ENCODE assay signal across 7 mouse cellular contexts in the genomic region with DNA sequence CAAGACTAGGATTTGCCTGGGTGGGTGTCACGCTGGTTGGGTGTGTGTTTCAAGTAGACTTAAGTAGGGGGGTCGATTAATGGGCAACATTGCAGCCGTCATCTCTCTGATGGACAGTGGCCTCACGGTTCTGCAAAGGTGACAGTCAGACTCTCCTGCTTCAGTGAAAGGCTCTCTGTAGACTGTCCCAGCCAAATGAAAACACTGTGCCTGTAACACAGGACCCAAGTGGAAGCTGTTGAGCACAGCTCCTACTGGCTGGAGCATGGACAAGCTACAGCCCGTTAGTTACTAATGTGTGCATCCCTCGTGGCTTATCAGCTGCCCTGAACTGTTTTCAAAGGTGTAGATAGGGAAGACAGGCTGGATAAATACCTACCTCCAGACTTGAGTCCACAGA. TPM values are rescaled to one million over a fixed set of nuclear protein-coding genes. Genes with fewer than 3 reads are reported as not detected.
DNase-seq lines count a peak whose midpoint lies in the region; ATAC-seq lines count a peak whose summit lies in the region.

No protein-coding gene starts in this region.

- H3K36me3 ChIP-seq in lung, embryonic 15.5 days: no peaks in the 10 kb centered on the region
- H3K36me3 ChIP-seq in forebrain, embryonic 15.5 days: no peaks in the 10 kb centered on the region
- no peaks in the 10 kb centered on the region for H3K36me3 ChIP-seq in hindbrain, embryonic 16.5 days (ENCODE audit: control insufficient read depth, insufficient read depth, low read length)
- no peaks in the 10 kb centered on the region; the same call in 1 of the 2 replicates for H3K36me3 ChIP-seq in stomach, embryonic 14.5 days (ENCODE audit: control insufficient read depth, insufficient read depth, low read length)

- WGBS in lung, embryonic 15.5 days: 47% methylated on average over 6 of the region's 6 CpGs
- 53% methylated on average over 6 of the region's 6 CpGs for WGBS in forebrain, embryonic 15.5 days
- WGBS in hindbrain, embryonic 16.5 days: 47% methylated on average over 6 of the region's 6 CpGs
- WGBS in stomach, embryonic 14.5 days: 51% methylated on average over 6 of the region's 6 CpGs

- peaks cover 42% of the 10 kb centered on the region for H3K4me1 ChIP-seq in lung, embryonic 15.5 days
- H3K4me1 ChIP-seq in forebrain, embryonic 15.5 days: peaks cover 73% of the 10 kb centered on the region
- peaks cover 44% of the 10 kb centered on the region for H3K4me1 ChIP-seq in hindbrain, embryonic 16.5 days (ENCODE audit: control insufficient read depth, insufficient read depth, low read depth, low read length)
- H3K4me1 ChIP-seq in stomach, embryonic 14.5 days (ENCODE audit: control insufficient read depth, insufficient read depth, low read length): peaks cover 38% of the 10 kb centered on the region

- peak overlapping the region; percentile 57 for H3K4me2 ChIP-seq in lung, embryonic 15.5 days
- peak overlapping the region; percentile 50 for H3K4me2 ChIP-seq in forebrain, embryonic 15.5 days (replicated peaks)
- peak overlapping the region; percentile 70 for H3K4me2 ChIP-seq in hindbrain, embryonic 16.5 days (ENCODE audit: low read length)
- peak overlapping the region; percentile 38 for H3K4me2 ChIP-seq in stomach, embryonic 14.5 days (replicated peaks; ENCODE audit: low read depth, low read length)

- H3K27me3 ChIP-seq in lung, embryonic 15.5 days: peaks cover 64% of the 10 kb centered on the region; the same call in 1 of the 2 replicates
- no peaks in the 10 kb centered on the region; the same call in 1 of the 2 replicates for H3K27me3 ChIP-seq in forebrain, embryonic 15.5 days
- H3K27me3 ChIP-seq in hindbrain, embryonic 16.5 days (replicated peaks; ENCODE audit: control insufficient read depth, insufficient read depth, low read length): peaks cover 3% of the 10 kb centered on the region
- H3K27me3 ChIP-seq in stomach, embryonic 14.5 days (ENCODE audit: control insufficient read depth, insufficient read depth, low read length): no peaks in the 10 kb centered on the region

- no peaks in the 10 kb centered on the region for H3K9me3 ChIP-seq in lung, embryonic 15.5 days
- H3K9me3 ChIP-seq in forebrain, embryonic 15.5 days: no peaks in the 10 kb centered on the region
- no peaks in the 10 kb centered on the region for H3K9me3 ChIP-seq in hindbrain, embryonic 16.5 days (ENCODE audit: control insufficient read depth, low read length)
- H3K9me3 ChIP-seq in stomach, embryonic 14.5 days (ENCODE audit: control insufficient read depth, low read depth, low read length): no peaks in the 10 kb centered on the region

- no peak for DNase-seq in lung, postnatal 14 days
- DNase-seq in ovary, postnatal 36 days (ENCODE audit: low spot score): no peak
- DNase-seq in cerebellum, adult 18-20 months: no peak

- H3K27ac ChIP-seq in lung, embryonic 15.5 days: no peak overlapping the region
- H3K27ac ChIP-seq in forebrain, embryonic 15.5 days (replicated peaks): peak overlapping the region; percentile 87
- H3K27ac ChIP-seq in hindbrain, embryonic 16.5 days (ENCODE audit: low read depth, low read length): no peak overlapping the region
- H3K27ac ChIP-seq in stomach, embryonic 14.5 days (ENCODE audit: low read length): no peak overlapping the region

- H3K9ac ChIP-seq in lung, embryonic 15.5 days: no peak overlapping the region
- H3K9ac ChIP-seq in forebrain, embryonic 15.5 days (replicated peaks): peak overlapping the region; percentile 38
- no peak overlapping the region for H3K9ac ChIP-seq in hindbrain, embryonic 16.5 days (ENCODE audit: low read depth, low read length)
- H3K9ac ChIP-seq in stomach, embryonic 14.5 days (replicated peaks; ENCODE audit: low read depth, low read length): no peak overlapping the region

- 0 out of 2 replicates have a peak overlapping the region, but pooled peaks have one; percentile 8 for H3K4me3 ChIP-seq in lung, embryonic 15.5 days
- H3K4me3 ChIP-seq in forebrain, embryonic 15.5 days: peak overlapping the region; percentile 48
- H3K4me3 ChIP-seq in hindbrain, embryonic 16.5 days (ENCODE audit: low read length): peak overlapping the region; percentile 15
- peak overlapping the region; percentile 49; the same call in 1 of the 2 replicates for H3K4me3 ChIP-seq in stomach, embryonic 14.5 days (ENCODE audit: low read depth, low read length)

- no peak for ATAC-seq in lung, embryonic 15.5 days (ENCODE audit: borderline replicate concordance, extremely low read depth, low FRiP score, low TSS enrichment)
- no peak for ATAC-seq in forebrain, embryonic 15.5 days (replicated peaks)
- no peak for ATAC-seq in hindbrain, embryonic 16.5 days
- no peak for ATAC-seq in stomach, embryonic 14.5 days (ENCODE audit: insufficient number of reproducible peaks, insufficient read depth, low FRiP score, low read depth)

RNA-seq across cellular contexts. Expression of gene Ackr3, which starts 3.5 kb away (rescaled TPM):
- polyA plus RNA-seq in lung, embryonic 15.5 days (2015; fragmentation: Nextera tagmentation; extraction: Ambion mirVana): 24.4 TPM in 2 replicates
- 23.7 and 23.8 TPM in 2 replicates for polyA plus RNA-seq in forebrain, embryonic 15.5 days (2015; fragmentation: Nextera tagmentation; extraction: Ambion mirVana)
- polyA plus RNA-seq in hindbrain, embryonic 16.5 days (2015; fragmentation: Nextera tagmentation; extraction: Ambion mirVana): 10.8 and 11.5 TPM in 2 replicates
- 34.3 and 37.0 TPM in 2 replicates for polyA plus RNA-seq in stomach, embryonic 14.5 days (2014; fragmentation: Nextera tagmentation; extraction: Ambion mirVana)

RNA-seq across cellular contexts. Expression of gene Iqca, which starts 54.1 kb away (rescaled TPM):
- polyA plus RNA-seq in lung, embryonic 15.5 days (2015; fragmentation: Nextera tagmentation; extraction: Ambion mirVana): 0.54 and 0.70 TPM in 2 replicates
- 0.52 and 1.3 TPM in 2 replicates for polyA plus RNA-seq in forebrain, embryonic 15.5 days (2015; fragmentation: Nextera tagmentation; extraction: Ambion mirVana)
- 0.98 and 1.3 TPM in 2 replicates for polyA plus RNA-seq in hindbrain, embryonic 16.5 days (2015; fragmentation: Nextera tagmentation; extraction: Ambion mirVana)
- not detected in 2 replicates for polyA plus RNA-seq in stomach, embryonic 14.5 days (2014; fragmentation: Nextera tagmentation; extraction: Ambion mirVana)
